Mouse (Mus musculus) cerebellum, adult 8-10 months (tissue): ENCODE measurements around the gene Rpl18a.
A peak's percentile ranks its signal among the peaks of the same experiment; 100 is the strongest.

ENCODE experiments used
- DNase-seq: peaks from one replicate; pipeline ENCODE4 v3.0.0; 2022

Rpl18a gene

DNA sequence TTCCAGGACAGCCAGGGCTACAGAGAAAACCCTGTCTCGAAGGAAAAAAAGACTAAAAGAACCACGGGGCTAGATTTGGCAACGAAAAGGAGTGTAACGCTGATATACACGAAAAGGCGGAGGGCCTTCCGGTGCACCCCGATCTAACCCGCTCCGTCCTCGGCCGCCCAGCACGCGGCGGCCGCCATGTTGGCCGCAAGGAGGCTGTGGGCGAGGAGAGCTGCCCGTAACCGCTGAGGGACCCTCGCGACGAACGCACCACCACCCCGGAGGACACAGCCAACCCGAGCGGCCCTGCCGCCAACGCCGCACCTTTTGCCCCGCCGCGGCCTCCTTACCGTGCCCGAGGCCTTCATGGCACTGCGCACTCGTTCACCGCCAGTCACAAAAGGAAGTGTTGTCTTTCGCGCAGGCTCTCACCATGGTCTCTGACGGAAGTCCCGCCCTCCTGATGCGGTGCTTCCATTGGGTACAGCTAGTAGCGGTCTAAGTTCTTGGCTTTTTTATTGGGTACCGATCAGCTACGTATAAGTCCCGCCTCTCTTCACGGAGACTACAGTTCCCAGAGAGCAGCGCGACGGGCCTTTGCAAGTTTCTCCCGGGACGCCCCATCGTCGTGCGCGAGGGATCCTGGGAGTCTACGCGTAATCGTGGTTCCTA, at the start of gene Rpl18a:
Gene Rpl18a, minus strand, starts transcription at position 392 of the 660 bp plus-strand sequence.
- peak; percentile 92 for DNase-seq

DNA sequence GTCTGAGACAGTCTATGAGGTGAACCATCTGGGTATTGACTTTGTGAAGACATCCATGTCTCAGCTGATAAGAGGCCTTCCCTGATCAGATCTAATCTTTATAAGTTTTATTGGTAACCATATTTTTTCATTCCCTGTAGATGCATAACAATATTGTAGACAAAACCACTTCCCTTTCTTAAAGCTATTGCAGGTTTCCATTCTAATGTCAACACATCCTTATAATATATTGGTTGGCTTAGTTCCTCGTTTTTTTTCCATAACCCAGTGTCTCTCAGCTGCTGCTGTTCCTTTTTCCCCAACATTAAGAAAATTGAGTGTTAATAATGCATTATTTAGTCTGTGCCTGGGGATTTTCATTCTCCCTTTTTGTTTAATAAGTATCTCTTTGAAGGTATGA, 46.0 kb upstream of the Rpl18a start:
- no peak for DNase-seq

DNA sequence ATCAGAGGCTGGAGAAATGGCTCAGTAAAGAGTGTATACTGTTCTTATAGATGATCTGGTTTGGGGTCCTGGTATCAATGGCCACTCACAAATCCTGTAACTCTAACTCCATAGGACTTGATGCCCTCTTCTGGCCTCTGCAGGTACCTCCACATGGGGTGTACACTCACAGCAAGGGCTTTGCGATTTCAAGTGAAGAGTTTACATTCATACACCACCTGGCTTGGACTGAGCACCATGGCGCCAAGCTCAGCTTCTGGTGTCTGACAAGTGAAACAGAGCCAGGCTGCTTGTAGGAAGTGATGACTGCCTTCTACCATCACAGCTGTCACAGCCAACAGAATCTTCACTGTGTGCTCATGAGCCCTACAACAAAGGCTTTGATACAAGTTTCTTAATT, 44.3 kb upstream of the Rpl18a start:
- no peak for DNase-seq

DNA sequence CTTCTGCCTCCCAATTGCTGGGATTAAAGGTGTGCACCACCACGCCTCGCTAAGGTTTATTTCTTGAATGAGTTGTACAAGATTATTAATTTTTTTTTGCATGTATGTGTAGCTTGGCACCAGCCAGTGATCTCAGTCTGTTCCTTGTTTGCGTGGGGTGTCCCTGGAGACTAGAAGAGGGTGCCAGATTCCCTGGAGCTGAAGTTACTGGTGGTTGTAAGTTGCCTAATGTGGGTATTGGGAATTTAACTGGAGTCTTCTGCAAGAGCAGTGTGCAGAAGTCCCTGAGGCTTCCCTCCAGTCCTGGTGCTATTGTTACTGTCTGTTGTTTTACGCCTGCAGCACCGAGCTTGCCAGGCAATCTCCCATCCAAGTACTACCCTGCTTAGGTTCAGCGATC, 40.0 kb upstream of the Rpl18a start:
- DNase-seq: no peak

DNA sequence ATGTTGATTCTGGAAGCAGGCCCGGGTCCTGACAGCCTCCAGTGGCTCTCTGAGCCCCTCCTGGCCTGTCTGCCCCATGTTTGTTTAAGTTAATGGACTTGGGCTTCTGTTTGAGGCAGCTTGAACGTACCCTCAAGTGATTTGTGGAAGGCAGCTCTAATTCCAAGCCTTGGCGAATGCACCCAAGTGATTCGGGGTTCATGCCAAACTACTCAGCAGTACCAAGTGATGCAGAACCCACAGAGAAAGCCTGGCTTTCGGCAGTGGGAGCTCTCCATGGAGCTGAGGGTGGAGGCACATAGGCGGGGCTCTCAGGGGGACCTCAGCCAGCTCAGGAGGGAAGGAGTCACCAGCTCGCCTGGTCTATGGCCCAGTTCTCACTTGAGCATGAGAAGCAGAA, 37.6 kb upstream of the Rpl18a start:
- DNase-seq: no peak

DNA sequence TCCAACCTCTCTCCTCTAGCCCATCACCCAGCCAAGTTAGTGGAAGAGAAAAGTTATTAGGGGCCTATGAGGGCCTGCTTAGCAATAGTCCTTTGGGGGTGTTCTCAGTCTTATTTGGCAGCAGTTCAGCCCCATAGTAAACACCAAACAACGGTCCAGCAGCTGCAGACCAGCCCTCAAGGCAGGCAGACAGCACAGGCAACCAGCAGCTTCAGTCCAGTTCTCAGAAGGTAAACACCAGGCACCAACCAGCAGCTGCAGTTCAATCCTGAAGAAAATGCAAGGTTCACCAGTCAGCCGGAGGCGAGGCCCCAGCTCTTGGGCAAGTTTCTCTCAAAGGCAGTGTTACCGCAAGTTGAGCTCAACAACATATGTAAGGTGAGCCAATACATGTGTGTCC, 35.8 kb upstream of the Rpl18a start:
- DNase-seq: no peak

DNA sequence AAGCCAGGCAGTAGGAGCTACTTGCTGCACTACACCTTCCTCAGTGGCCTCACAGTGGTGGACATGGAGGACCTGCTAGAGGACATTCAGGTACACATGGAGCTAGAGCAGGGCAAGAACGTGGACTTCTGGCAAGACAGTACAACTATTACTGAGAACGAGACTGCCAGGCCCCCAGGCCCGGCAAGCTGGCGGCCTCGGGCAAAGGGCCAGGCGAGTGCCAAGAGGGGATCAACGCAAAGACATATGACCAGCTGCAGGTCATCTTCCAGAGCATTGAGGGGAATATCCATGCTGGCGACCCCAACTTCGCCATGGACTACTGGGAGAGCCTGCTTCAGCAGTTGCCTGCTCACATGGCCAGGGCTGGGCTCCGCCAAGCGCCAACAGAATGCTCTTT, 34.5 kb upstream of the Rpl18a start:
- DNase-seq: no peak

DNA sequence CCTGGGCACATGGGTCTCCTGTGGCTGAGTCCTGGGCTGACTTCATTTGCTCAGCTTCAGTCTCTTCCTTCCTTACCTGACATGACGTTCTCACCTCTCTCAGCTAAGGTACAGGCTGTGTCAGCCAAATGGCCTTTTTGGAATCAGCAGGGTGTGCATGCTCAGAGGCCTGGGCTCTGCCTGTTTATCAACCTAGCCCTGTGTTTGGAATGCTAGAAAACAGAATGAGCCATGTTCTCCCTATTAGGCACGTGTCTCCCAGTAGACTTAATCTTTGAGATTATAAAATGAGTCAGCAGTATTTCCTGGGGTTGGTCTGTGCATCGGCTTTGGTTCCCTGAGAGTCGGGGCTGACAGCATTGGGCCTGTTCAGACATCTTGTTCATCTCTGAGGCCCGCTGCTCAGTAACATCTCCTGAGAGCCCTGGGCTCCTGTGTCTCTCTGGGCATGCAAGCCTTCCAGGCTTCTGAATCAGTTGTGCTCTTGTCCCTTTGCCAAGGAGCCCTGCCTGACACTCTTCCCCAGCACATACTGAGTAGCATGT, 31.6 kb upstream of the Rpl18a start:
- DNase-seq: no peak

DNA sequence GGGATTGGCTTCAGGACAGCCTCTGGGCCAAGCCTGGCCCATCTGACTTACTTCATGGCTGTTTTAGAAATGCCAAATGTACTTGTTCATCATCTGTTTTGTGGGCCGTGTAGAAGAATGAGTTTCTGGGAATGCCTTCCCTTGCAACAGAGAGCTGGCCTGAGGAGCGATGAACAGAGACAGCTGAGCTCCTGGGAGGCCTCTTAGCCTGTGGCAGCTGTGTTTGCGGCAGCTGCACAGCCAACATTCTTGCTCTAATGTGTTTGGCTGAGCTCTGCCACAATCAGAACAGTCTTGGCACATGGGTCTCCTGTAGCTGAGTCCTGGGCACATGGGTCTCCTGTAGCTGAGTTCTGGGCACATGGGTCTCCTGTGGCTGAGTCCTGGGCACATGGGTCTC, 30.9 kb upstream of the Rpl18a start:
- no peak for DNase-seq

DNA sequence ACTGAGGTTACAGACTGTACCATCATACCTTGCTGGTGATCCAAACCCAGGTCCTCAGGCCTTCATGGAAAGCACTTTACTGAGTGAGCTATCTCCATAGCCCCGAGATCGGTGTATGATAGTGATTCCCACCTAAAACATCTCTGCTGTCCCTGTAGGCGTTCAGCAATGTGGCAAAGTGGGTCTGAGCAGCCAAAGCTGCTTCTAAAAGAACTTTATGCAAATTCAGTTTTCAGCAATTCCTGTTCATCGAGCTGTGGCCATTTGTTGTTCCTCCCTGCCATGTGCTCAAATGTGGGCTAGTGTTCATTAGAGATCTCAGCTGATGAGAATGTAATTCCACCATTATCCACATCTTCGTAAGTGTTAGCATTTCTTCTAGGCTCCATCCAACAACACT, 29.2 kb upstream of the Rpl18a start:
- DNase-seq: no peak

DNA sequence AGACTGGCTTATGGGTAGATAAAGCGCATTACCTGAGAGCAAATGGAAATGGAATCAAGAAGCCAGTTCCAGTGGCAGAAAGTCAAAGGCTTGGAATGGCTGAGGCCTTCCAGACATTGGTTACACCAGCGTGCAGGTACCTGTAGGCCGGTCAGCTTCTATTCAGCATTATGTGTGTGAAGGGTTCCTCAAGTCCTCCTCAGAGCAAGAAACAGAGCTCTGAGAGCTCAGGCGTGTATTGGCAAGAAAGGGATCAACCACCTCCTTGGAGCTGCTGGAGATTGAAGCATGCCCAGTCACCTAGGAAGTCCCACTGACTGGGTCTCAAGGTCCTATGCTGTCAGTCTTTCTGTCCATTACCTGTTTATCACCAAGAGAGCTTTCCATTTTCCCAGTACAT, 28.5 kb upstream of the Rpl18a start:
- no peak for DNase-seq

DNA sequence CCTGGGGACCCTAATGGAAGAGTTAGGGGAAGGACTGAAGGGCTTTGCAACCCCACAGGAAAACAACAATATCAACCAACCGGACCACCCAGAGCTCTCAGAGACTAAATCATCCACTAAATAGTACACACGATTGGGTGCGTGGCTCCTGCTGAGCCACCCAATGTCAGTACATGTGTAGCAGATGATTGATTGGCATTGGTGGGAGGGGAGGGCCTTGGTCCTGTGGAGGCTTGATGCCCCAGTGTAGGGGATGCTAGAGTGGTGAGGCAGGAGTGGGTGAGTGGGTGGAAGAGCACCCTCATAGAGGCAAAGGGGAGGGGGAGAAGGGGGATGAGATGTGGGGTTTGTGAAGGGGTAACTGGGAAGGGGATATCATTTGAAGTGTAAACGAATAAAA, 26.9 kb upstream of the Rpl18a start:
- DNase-seq: no peak

DNA sequence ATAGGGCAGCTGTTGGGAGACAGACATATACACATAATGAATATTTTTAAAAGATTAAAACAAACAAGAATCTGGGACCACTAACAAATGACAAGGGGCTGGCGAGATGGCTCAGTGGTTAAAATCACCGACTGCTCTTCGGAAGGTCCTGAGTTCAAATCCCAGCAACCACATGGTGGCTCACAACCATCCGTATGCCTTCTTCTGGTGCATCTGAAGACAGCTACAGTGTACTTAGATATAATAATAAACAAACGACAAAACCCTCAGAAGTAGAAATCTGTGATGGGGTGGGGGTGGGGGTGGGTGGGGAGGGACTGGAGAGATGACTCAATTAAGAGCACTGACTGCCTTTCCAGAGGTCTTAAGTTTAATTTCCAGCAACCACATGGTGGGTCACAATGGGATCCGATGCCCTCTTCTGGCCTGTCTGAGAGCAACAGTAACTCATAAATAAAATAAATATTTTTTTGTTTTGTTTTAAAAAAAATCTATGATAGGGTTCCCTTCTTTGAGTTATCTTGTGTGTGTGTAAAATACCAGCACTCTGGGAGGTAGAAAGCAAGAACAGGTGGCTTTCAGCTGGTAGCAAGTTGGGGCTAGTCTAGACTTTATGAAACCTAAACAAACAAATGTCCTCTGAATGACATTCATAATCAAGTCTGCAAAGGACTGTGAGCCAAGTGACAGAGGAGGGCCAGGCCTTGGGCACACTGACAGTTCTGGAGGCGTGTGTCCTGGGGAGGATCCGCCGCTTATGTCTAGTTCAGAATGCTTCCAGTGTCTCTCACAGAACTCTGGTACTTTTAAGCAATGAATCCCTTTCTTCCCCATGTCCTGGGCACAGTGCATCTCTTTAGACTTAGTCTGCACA, 23.1 kb upstream of the Rpl18a start:
- DNase-seq: no peak

DNA sequence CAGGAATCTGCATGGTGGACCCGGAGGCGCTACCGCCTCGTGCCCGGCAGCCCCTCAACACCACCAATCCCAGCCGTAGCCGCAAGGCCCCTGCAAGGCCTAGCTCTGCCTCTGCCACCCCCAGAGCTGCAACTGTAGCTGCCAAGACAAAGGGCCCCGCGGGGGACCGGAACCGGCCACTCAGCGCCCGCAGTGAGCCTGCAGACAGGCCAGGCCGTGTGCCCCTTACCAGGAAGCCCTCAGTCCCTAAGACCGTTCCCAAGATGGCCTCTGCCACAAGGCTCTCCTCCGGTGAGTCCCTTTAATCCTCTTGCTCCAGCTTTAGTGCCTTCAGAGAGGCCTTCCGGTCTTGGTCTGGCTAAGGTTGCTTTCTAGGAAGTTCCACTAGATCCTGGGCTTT, 17.5 kb upstream of the Rpl18a start:
- no peak for DNase-seq

DNA sequence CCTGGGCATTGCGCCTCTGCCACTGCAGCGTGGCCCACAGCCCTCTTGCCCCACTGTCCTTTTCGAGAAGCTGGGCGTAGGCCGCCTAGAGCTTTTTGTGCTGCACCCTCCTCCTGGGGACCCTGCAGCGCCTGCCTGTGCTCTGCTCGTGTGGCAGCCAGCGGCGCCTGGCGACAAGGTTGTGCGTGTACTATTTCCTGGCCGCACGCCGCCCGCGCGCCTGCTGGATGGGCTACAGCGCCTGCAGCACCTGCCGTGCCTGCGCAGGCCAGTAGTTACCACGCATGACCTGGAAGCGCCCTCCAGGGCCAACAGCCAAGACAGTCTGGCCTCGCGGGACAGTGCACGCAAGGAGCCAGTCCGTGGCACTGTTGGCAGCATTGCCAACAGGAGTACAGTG, 16.3 kb upstream of the Rpl18a start:
- DNase-seq: no peak

DNA sequence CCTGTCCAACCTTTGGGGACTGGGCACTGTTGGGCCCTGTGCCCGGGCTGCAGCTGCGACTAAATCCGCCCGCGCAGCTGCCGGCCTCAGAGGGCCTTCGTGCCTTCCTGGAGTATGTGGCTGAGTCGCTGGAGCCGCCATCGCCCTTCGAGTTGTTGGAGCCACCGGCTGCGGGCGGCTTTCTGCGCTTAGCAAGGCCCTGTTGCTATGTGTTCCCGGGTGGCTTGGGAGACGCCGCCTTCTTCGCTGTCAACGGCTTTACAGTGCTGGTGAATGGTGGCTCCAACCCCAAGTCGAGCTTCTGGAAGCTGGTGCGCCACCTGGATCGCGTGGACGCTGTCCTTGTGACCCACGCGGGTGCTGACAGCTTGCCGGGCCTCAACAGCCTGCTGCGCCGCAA, 15.7 kb upstream of the Rpl18a start:
- DNase-seq: no peak

DNA sequence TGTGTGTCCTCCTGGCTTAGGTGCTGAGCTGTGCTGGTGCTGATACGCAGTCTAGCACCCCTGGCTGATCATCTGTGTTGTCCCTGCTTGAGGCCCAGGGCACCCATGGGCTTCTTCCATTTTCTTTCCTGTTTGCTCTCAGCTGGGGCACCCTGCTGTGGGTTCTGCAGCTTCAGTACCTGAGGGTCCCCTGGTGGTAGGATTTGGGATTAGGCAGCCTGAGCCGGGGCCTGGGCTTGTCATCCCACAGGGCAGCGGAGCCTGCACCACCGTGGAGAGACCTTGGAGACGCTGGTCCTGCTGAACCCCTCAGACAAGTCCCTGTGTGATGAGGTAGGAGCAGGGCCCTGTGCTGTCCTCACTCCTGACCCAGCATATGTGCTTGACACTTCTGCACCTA, 14.4 kb upstream of the Rpl18a start:
- no peak for DNase-seq

DNA sequence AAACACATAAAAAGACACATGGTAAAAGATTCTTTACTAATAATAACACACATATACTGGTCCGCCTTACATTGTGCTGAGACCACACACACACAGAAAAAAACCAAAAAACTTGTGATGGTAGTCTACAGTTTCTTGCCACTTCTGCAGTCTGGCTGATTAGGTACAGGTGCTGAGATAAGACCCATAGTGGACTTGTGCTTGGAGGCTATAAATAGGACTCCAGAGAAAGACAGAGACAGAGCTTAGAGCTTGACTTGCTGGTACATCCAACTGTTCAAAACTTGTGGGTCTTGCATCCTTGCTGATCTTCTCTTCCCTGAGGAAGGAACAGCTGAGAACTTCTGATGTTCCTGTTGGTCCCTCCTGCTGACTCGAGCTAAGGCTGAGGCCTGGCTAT, 10.3 kb upstream of the Rpl18a start:
- DNase-seq: no peak

DNA sequence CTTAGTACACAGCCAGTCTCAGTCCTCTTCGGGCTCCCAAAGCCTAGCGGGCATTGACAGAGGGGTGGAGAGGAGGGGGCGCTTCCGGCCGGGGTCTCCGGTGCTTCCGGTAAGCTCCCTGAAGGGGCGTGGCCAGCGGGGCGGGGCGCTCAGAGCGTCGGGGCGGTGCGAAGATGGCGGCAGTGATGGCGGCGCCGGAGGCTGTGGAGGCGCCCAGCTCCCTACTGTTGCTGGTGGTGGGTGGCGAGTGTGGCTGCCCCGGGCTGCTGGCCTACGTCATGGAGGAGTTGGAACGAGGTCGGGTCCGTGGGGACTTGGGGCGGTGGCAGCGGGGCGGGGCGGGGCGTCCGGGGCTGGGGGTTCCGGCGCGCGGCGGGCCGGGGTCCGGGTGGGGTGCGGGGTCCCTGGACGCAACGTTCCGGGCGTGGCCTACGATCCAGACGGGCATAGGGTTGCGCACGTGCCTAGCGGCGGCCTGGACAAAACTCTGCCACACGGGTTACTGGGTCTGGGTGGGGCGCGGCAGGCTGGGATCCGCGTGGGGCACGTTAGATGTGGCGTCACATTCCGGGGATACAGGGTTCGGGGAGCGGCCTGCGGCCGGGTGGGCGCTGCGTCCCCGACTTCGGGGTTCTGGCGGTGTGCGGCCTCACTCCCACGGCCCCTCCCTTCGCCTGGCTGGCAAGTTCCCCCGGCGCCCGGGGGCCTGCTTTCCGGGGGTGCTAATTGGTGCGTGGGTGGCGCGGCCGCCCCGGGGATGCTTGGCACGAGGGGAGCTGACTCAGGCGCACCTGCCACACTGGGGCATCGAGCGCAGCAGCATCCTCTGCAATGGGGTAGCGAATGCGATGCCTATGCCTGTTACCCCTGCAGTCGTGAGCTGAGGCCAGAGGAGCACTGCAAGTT, 8.9 kb upstream of the Rpl18a start, which contains the start of gene Map1s:
Gene Map1s, plus strand, starts transcription at position 102 of the 906 bp plus-strand sequence.
- peak; percentile 79 for DNase-seq

DNA sequence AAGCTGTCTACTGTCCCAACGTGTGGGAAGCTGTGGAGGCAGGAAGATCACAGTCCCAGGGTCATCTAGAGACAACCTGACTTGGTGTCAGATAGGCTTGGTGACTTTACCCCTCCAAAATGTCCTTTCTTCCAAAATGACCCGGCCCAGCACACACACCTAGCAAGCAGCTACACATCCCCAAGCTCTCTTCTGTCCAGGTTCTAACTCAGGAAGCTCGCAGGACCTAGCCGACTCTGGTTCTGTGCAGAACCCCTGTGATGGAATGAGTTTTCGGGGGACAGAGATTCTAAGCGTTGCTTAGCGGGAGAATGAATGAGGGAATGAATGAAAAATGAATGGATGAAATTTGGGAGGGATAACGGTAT, 8.2 kb upstream of the Rpl18a start:
- no peak for DNase-seq

DNA sequence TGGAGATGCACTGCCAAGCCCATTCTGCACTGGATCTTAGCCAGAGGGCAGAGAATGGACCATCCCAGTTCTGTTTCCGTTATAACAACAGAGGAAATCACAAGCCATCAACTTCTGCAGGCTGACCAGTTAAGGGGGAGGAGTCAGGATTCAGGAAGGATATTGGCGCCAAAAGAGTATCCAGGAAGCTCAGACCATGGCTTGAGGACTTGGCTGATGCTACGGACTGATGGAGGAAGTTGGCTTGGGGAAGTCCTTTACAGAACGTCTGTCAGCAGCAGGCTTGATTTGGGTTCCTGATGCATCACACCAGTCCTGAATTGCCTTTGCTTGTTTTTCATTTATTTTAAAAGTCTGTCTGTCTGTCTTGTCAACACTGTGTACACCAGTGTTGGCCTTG, 7.3 kb upstream of the Rpl18a start:
- no peak for DNase-seq

DNA sequence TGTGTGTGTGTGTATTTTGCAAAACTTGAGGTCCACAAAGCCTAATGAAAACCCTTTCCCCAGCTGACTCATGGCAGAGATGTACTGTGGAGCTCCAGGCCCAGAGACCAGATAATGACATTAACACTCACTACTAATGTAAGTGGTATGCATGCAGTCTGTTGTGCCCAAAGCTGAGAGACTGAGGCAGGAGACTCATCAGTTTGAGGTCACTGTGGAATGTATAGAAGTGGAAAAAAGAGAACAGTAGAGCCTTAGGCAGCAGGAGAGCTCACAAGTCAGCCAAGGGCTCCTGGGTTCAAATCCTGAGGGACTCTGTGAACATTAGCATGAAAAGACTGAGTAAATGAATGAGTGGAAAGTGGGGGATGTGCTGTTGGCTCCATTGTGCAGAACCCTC, 6.4 kb upstream of the Rpl18a start:
- DNase-seq: no peak

DNA sequence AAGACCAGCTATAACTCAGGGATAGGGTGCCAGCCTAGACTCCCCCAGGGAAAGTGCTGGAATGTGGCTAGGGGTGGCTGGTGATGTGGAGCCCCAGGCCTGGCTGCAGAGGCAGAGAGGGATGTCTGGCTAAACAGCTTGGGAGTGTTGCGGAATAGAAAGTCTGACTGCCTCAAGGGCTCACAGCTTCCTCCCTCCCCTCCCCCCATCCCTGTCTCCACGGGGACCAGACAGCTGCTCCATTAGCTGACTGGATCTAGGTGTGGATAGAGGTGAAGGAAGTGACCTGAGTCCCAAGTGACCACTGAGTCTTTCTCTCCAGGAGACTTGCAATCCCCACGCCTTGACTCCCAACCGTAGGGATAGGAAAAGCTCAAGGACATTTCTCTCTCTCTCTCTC, 5.9 kb upstream of the Rpl18a start:
- DNase-seq: no peak
